Mouse (Mus musculus): Measurements from ENCODE around the gene Catip. TPM values are rescaled to one million over a fixed set of nuclear protein-coding genes. Genes with fewer than 3 reads are reported as not detected.

Gene Catip
- total and polyA plus RNA-seq, 3 experiments = 0.27 TPM; not detected in 2

- H3K4me1 ChIP-seq (ENCODE audit: insufficient read depth, low read depth, low read length) = no peaks in the 10 kb centered on the region
- no peaks in the 10 kb centered on the region for H3K9me3 ChIP-seq (replicated peaks)
- DNase-seq (ENCODE audit: low spot score) (no peak), ATAC-seq (ENCODE audit: extremely low read depth, insufficient number of reproducible peaks, low FRiP score, poor library complexity, severe bottlenecking) (no peak)
- TF ChIP-seq POLR2AphosphoS5 (IDR thresholded peaks at IDR 0.05; ENCODE audit: insufficient replicate concordance, low read depth, low read length) (no peak), CTCF (IDR thresholded peaks at IDR 0.05; ENCODE audit: low read depth, low read length) (no peak), TAL1 (conservative IDR thresholded peaks at IDR 0.05; ENCODE audit: low read depth, low read length) (no peak), GATA2 (IDR thresholded peaks at IDR 0.05; ENCODE audit: borderline replicate concordance, low read depth, low read length) (no peak), GATA1 (IDR thresholded peaks at IDR 0.05; ENCODE audit: borderline replicate concordance, low read length) (no peak)
- no peaks in the 10 kb centered on the region for H3K36me3 ChIP-seq (replicated peaks)
- H3K27me3 ChIP-seq (ENCODE audit: insufficient read depth, low read length) = peaks cover 44% of the 10 kb centered on the region
- H3K4me3 ChIP-seq (ENCODE audit: low read depth, low read length) = no peak overlapping the region
Observed at GRCm38 (mm10) chr1:74353453-74354229, 8.3 kb upstream of the Catip start.

DNA sequence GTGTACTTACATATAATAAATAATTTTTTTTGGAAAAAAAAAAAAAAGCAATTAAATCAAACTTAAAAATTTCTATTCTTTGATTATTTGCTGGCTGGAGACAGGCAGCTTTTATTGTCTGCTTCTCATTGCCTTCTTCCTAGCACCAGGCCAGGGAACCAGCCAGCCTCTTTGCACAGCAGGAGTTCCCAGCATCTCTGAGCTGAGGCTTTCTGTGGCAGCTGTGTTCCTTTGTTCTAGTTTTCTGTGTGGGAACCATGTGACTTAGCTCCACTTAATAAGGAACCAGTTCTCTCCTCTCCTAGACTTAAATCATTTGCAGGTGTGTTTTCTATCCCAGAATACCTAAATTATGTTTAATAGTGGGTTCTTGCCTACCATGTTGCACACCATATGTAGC, 4.4 kb upstream of the Catip start:
- ATAC-seq (ENCODE audit: extremely low read depth, insufficient number of reproducible peaks, low FRiP score, poor library complexity, severe bottlenecking) = no peak
- Histone ChIP-seq H3K4me1 (ENCODE audit: insufficient read depth, low read depth, low read length) (no peaks in the 10 kb centered on the region), H3K27me3 (ENCODE audit: insufficient read depth, low read length) (peaks cover 34% of the 10 kb centered on the region), H3K4me3 (ENCODE audit: low read depth, low read length) (no peak overlapping the region), H3K36me3 (replicated peaks) (no peaks in the 10 kb centered on the region), H3K9me3 (replicated peaks) (no peaks in the 10 kb centered on the region)
- TF ChIP-seq CTCF (IDR thresholded peaks at IDR 0.05; ENCODE audit: low read depth, low read length) (no peak), GATA1 (IDR thresholded peaks at IDR 0.05; ENCODE audit: borderline replicate concordance, low read length) (no peak), POLR2AphosphoS5 (IDR thresholded peaks at IDR 0.05; ENCODE audit: insufficient replicate concordance, low read depth, low read length) (no peak), GATA2 (IDR thresholded peaks at IDR 0.05; ENCODE audit: borderline replicate concordance, low read depth, low read length) (no peak), TAL1 (conservative IDR thresholded peaks at IDR 0.05; ENCODE audit: low read depth, low read length) (no peak)
- DNase-seq (ENCODE audit: low spot score) = no peak

DNA sequence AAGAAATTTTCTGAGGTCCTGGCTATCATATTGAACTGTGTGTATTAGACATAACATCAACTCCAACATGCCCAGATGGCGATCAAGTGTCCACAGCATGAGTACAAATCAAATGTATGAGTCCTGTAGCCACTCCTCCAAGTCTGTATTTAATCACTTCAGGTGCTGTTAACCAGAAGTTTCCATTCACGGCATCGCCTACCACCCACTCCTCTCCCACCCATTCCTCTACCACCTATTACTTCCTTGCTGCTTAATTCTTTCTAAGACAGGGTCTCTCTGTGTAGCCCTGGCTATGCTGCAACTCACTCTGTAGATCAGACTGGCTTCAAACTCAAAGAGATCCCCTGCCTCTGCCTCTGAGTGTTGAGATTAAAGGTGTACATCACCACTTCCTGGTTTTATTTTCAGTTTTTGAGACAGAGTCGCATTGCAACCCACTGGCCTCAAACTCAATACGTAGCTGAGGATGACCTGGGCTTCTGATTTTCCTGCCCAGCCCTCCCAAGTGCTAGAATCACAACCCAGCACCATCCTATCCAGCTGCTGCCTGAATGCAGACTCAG, 1.9 kb upstream of the Catip start:
- no peak overlapping the region for H3K4me3 ChIP-seq (ENCODE audit: low read depth, low read length)
- no peaks in the 10 kb centered on the region for H3K9me3 ChIP-seq (replicated peaks)
- peaks cover 5% of the 10 kb centered on the region for H3K4me1 ChIP-seq (ENCODE audit: insufficient read depth, low read depth, low read length)
- DNase-seq (ENCODE audit: low spot score) (no peak), ATAC-seq (ENCODE audit: extremely low read depth, insufficient number of reproducible peaks, low FRiP score, poor library complexity, severe bottlenecking) (no peak)
- H3K27me3 ChIP-seq (ENCODE audit: insufficient read depth, low read length) = peaks cover 47% of the 10 kb centered on the region
- TF ChIP-seq GATA1 (IDR thresholded peaks at IDR 0.05; ENCODE audit: borderline replicate concordance, low read length) (no peak), GATA2 (IDR thresholded peaks at IDR 0.05; ENCODE audit: borderline replicate concordance, low read depth, low read length) (no peak), TAL1 (conservative IDR thresholded peaks at IDR 0.05; ENCODE audit: low read depth, low read length) (no peak), POLR2AphosphoS5 (IDR thresholded peaks at IDR 0.05; ENCODE audit: insufficient replicate concordance, low read depth, low read length) (no peak), CTCF (IDR thresholded peaks at IDR 0.05; ENCODE audit: low read depth, low read length) (no peak)
- no peaks in the 10 kb centered on the region for H3K36me3 ChIP-seq (replicated peaks)

- Histone ChIP-seq H3K27me3 (ENCODE audit: insufficient read depth, low read length) (peaks cover 39% of the 10 kb centered on the region), H3K36me3 (replicated peaks) (no peaks in the 10 kb centered on the region), H3K9me3 (replicated peaks) (no peaks in the 10 kb centered on the region), H3K4me3 (ENCODE audit: low read depth, low read length) (no peak overlapping the region), H3K4me1 (ENCODE audit: insufficient read depth, low read depth, low read length) (peaks cover 5% of the 10 kb centered on the region)
- no peak for ATAC-seq (ENCODE audit: extremely low read depth, insufficient number of reproducible peaks, low FRiP score, poor library complexity, severe bottlenecking)
- no peak for DNase-seq (ENCODE audit: low spot score)
- TF ChIP-seq GATA2 (IDR thresholded peaks at IDR 0.05; ENCODE audit: borderline replicate concordance, low read depth, low read length) = no peak
- TF ChIP-seq CTCF (IDR thresholded peaks at IDR 0.05; ENCODE audit: low read depth, low read length) = no peak
- no peak for TF ChIP-seq POLR2AphosphoS5 (IDR thresholded peaks at IDR 0.05; ENCODE audit: insufficient replicate concordance, low read depth, low read length)
- no peak for TF ChIP-seq TAL1 (conservative IDR thresholded peaks at IDR 0.05; ENCODE audit: low read depth, low read length)
- TF ChIP-seq GATA1 (IDR thresholded peaks at IDR 0.05; ENCODE audit: borderline replicate concordance, low read length) = no peak
Observed at GRCm38 (mm10) chr1:74362325-74363229, 669 bp downstream of the Catip start.

- Histone ChIP-seq H3K27me3 (ENCODE audit: insufficient read depth, low read length) (peaks cover 45% of the 10 kb centered on the region), H3K4me1 (ENCODE audit: insufficient read depth, low read depth, low read length) (peaks cover 8% of the 10 kb centered on the region), H3K9me3 (replicated peaks) (no peaks in the 10 kb centered on the region), H3K36me3 (replicated peaks) (no peaks in the 10 kb centered on the region), H3K4me3 (ENCODE audit: low read depth, low read length) (no peak overlapping the region)
- no peak for TF ChIP-seq GATA1 (IDR thresholded peaks at IDR 0.05; ENCODE audit: borderline replicate concordance, low read length)
- TF ChIP-seq TAL1 (conservative IDR thresholded peaks at IDR 0.05; ENCODE audit: low read depth, low read length) = no peak
- ATAC-seq (ENCODE audit: extremely low read depth, insufficient number of reproducible peaks, low FRiP score, poor library complexity, severe bottlenecking) = no peak
- DNase-seq (ENCODE audit: low spot score) = no peak
Observed at GRCm38 (mm10) chr1:74363437-74363836, 1.5 kb downstream of the Catip start.

DNA sequence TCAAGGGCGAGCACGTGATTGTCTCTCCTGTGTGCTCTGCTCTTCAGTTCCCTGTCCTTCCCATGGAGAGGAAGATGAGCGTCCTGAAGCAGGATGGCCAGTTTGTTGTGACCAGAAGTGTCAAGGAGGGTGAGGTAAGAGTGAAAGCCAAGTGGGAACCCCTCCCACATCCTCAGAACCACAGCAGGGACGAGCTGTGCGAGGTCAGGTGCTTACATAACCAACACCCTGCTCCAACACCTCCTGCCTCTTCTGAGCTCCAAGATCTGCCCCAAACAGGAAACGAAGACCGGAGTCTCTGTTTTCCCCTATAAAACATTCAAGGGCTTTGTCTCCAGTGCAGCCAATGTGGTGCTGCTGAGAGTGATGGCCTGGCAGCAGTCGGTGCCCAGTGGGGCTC, 2.4 kb downstream of the Catip start:
- DNase-seq (ENCODE audit: low spot score) (no peak), ATAC-seq (ENCODE audit: extremely low read depth, insufficient number of reproducible peaks, low FRiP score, poor library complexity, severe bottlenecking) (no peak)
- TF ChIP-seq POLR2AphosphoS5 (IDR thresholded peaks at IDR 0.05; ENCODE audit: insufficient replicate concordance, low read depth, low read length) (no peak), GATA2 (IDR thresholded peaks at IDR 0.05; ENCODE audit: borderline replicate concordance, low read depth, low read length) (no peak), TAL1 (conservative IDR thresholded peaks at IDR 0.05; ENCODE audit: low read depth, low read length) (no peak), CTCF (IDR thresholded peaks at IDR 0.05; ENCODE audit: low read depth, low read length) (no peak), GATA1 (IDR thresholded peaks at IDR 0.05; ENCODE audit: borderline replicate concordance, low read length) (no peak)
- H3K27me3 ChIP-seq (ENCODE audit: insufficient read depth, low read length) = peaks cover 45% of the 10 kb centered on the region
- H3K9me3 ChIP-seq (replicated peaks) = no peaks in the 10 kb centered on the region
- no peak overlapping the region for H3K4me3 ChIP-seq (ENCODE audit: low read depth, low read length)
- H3K4me1 ChIP-seq (ENCODE audit: insufficient read depth, low read depth, low read length) = peaks cover 9% of the 10 kb centered on the region
- H3K36me3 ChIP-seq (replicated peaks) = no peaks in the 10 kb centered on the region

All from G1E (cell line).